Mouse (Mus musculus) lung, postnatal 0 days (tissue): ENCODE results near the gene Actc1. TPM values are rescaled to one million over a fixed set of nuclear protein-coding genes. Genes with fewer than 3 reads are reported as not detected.
A peak's percentile ranks its signal among the peaks of the same experiment; 100 is the strongest.

ENCODE experiments used
- ATAC-seq: fragments of 200-750 bp; cut with Nextera tagmentation; 2 replicates; pipeline ENCODE4 v1.8.0; 2017; ENCODE audit warnings: moderate library complexity
- DNase-seq: peaks from one replicate; pipeline ENCODE4 v3.0.0-alpha.2; 2016; ENCODE audit warnings: low spot score
- H3K27ac ChIP-seq: fragments of 300-500 bp; sonication (generic); 2 replicates; pipeline ENCODE4 v1.5.1; 2014; ENCODE audit warnings: antibody characterized with exemption, mild to moderate bottlenecking, low read length, mixed read lengths
- H3K27me3 ChIP-seq: fragments of 300-500 bp; sonication (generic); replicated peaks from 2 replicates; pipeline ENCODE4 v1.6.1; 2014; ENCODE audit warnings: low read length, mixed read lengths; ENCODE audit not compliant: insufficient read depth
- H3K36me3 ChIP-seq: fragments of 300-500 bp; sonication (generic); 2 replicates; pipeline ENCODE4 v1.6.1; 2014; ENCODE audit warnings: low read length, mixed read lengths; ENCODE audit not compliant: insufficient read depth
- H3K4me1 ChIP-seq: fragments of 300-500 bp; sonication (generic); 2 replicates; pipeline ENCODE4 v1.6.1; 2014; ENCODE audit warnings: antibody characterized with exemption, low read depth, low read length, mixed read lengths; ENCODE audit not compliant: insufficient read depth
- H3K4me2 ChIP-seq: fragments of 300-500 bp; sonication (generic); replicated peaks from 2 replicates; pipeline ENCODE4 v1.6.1; 2014; ENCODE audit warnings: low read depth, mild to moderate bottlenecking, low read length, moderate library complexity, mixed read lengths
- H3K4me3 ChIP-seq: fragments of 300-500 bp; sonication (generic); 2 replicates; pipeline ENCODE4 v1.5.1; 2014; ENCODE audit warnings: low read depth, low read length
- H3K9ac ChIP-seq: fragments of 300-500 bp; sonication (generic); replicated peaks from 2 replicates; pipeline ENCODE4 v1.6.1; 2014; ENCODE audit warnings: low read depth, mild to moderate bottlenecking
- H3K9me3 ChIP-seq: fragments of 300-500 bp; sonication (generic); 2 replicates; pipeline ENCODE4 v1.6.1; 2016; ENCODE audit warnings: low read length, mixed read lengths
- CTCF ChIP-seq: IDR thresholded peaks from 2 replicates; pipeline ENCODE4 v1.5.1; 2016; ENCODE audit warnings: antibody characterized with exemption, mild to moderate bottlenecking
- EP300 ChIP-seq: IDR thresholded peaks from 2 replicates; pipeline ENCODE4 v1.6.1; 2016; ENCODE audit warnings: antibody characterized with exemption, mild to moderate bottlenecking, control low read depth
- WGBS: fragments of 180-500 bp; shearing (Covaris S2); extraction: QIAGEN DNeasy Blood & Tissue Kit; methylation state at CpG from one replicate; pipeline ENCODE4 v1.1.7; 2014; 5-methylcytosine and 5-hydroxymethylcytosine counted together
- polyA plus RNA-seq: library from polyadenylated mRNA; unstranded; fragments of >200 nt; fragmentation: Nextera tagmentation; extraction: Ambion mirVana; gene quantifications from 2 replicates; pipeline ENCODE4 v1.2.1, GENCODE M21; 2015

The Actc1 gene
- polyA plus RNA-seq = 170 and 194 TPM in 2 replicates

- DNase-seq = no peak
- peak within 1 kb of the TSS; percentile 8; the same call in 1 of the 2 replicates for H3K4me3 ChIP-seq
- peak within 1 kb of the TSS; percentile 12; the same call in 1 of the 2 replicates for H3K9ac ChIP-seq
- no peak for TF ChIP-seq CTCF
- TF ChIP-seq EP300 = no peak
- WGBS = 20% methylated on average over 14 of the region's 14 CpGs
- peak; percentile 27 for ATAC-seq
- H3K4me1 ChIP-seq = no peaks in the 10 kb centered on the region
- H3K27ac ChIP-seq = no peak within 1 kb of the TSS
- H3K27me3 ChIP-seq = no peaks in the 10 kb centered on the region
- peak within 1 kb of the TSS; percentile 50 for H3K4me2 ChIP-seq
- no peaks in the 10 kb centered on the region for H3K9me3 ChIP-seq
- H3K36me3 ChIP-seq = no peaks in the 10 kb centered on the region
Observed at GRCm38 (mm10) chr2:114052696-114053598, at the start of gene Actc1. Gene Actc1 (minus strand): TSS chr2:114053548.

- DNase-seq (no peak), ATAC-seq (no peak)
- Histone ChIP-seq H3K9me3 (no peaks in the 10 kb centered on the region), H3K27me3 (no peaks in the 10 kb centered on the region), H3K4me3 (no peak overlapping the region), H3K4me2 (no peak overlapping the region), H3K36me3 (peaks cover 15% of the 10 kb centered on the region; the same call in 1 of the 2 replicates), H3K27ac (no peak overlapping the region), H3K4me1 (no peaks in the 10 kb centered on the region), H3K9ac (no peak overlapping the region)
- WGBS = 54% methylated on average over 3 of the region's 3 CpGs
- TF ChIP-seq EP300 = no peak
- no peak for TF ChIP-seq CTCF
Observed at GRCm38 (mm10) chr2:114102471-114102870, 49.1 kb upstream of the Actc1 start.

GRCm38 (mm10) chr2:114100834-114101233 is 47.5 kb upstream of the Actc1 start:
- H3K9me3 ChIP-seq = no peaks in the 10 kb centered on the region
- H3K9ac ChIP-seq = no peak overlapping the region
- 0 out of 2 replicates have a peak, but pooled peaks cover 13% of the 10 kb centered on the region for H3K36me3 ChIP-seq
- no peak for TF ChIP-seq EP300
- TF ChIP-seq CTCF = no peak
- no peak overlapping the region for H3K4me3 ChIP-seq
- H3K4me2 ChIP-seq = no peak overlapping the region
- ATAC-seq = no peak
- H3K4me1 ChIP-seq = no peaks in the 10 kb centered on the region
- no peaks in the 10 kb centered on the region for H3K27me3 ChIP-seq
- no peak overlapping the region for H3K27ac ChIP-seq
- DNase-seq = no peak
- 91% methylated on average over 9 of the region's 9 CpGs for WGBS

GRCm38 (mm10) chr2:114099816-114100215 is 46.5 kb upstream of the Actc1 start:
- Histone ChIP-seq H3K9me3 (no peaks in the 10 kb centered on the region), H3K27ac (no peak overlapping the region), H3K4me2 (no peak overlapping the region), H3K36me3 (0 out of 2 replicates have a peak, but pooled peaks cover 13% of the 10 kb centered on the region), H3K4me3 (no peak overlapping the region), H3K9ac (no peak overlapping the region), H3K4me1 (no peaks in the 10 kb centered on the region), H3K27me3 (no peaks in the 10 kb centered on the region)
- DNase-seq = no peak
- no peak for ATAC-seq
- WGBS = 79% methylated on average over 3 of the region's 3 CpGs
- TF ChIP-seq EP300 (no peak), CTCF (no peak)

GRCm38 (mm10) chr2:114099109-114099508 is 45.8 kb upstream of the Actc1 start:
- 80% methylated on average over 5 of the region's 5 CpGs for WGBS

GRCm38 (mm10) chr2:114097627-114098026 is 44.3 kb upstream of the Actc1 start:
- Histone ChIP-seq H3K4me1 (no peaks in the 10 kb centered on the region), H3K4me2 (no peak overlapping the region), H3K27me3 (no peaks in the 10 kb centered on the region), H3K9ac (no peak overlapping the region), H3K9me3 (no peaks in the 10 kb centered on the region), H3K36me3 (0 out of 2 replicates have a peak, but pooled peaks cover 4% of the 10 kb centered on the region), H3K4me3 (no peak overlapping the region), H3K27ac (no peak overlapping the region)
- 87% methylated on average over 4 of the region's 4 CpGs for WGBS
- no peak for DNase-seq
- TF ChIP-seq CTCF (no peak), EP300 (no peak)
- no peak for ATAC-seq

More at GRCm38 (mm10) chr2:114099109-114099508, 45.8 kb upstream of the Actc1 start:
- no peaks in the 10 kb centered on the region for H3K4me1 ChIP-seq
- no peaks in the 10 kb centered on the region for H3K9me3 ChIP-seq
- H3K9ac ChIP-seq = no peak overlapping the region
- H3K27me3 ChIP-seq = no peaks in the 10 kb centered on the region
- no peak overlapping the region for H3K27ac ChIP-seq
- H3K36me3 ChIP-seq = 0 out of 2 replicates have a peak, but pooled peaks cover 7% of the 10 kb centered on the region
- ATAC-seq (no peak), DNase-seq (no peak)
- H3K4me3 ChIP-seq = no peak overlapping the region
- TF ChIP-seq CTCF = no peak
- no peak for TF ChIP-seq EP300
- no peak overlapping the region for H3K4me2 ChIP-seq
